ENCODE assay signal across 9 mouse cellular contexts in the genomic region with DNA sequence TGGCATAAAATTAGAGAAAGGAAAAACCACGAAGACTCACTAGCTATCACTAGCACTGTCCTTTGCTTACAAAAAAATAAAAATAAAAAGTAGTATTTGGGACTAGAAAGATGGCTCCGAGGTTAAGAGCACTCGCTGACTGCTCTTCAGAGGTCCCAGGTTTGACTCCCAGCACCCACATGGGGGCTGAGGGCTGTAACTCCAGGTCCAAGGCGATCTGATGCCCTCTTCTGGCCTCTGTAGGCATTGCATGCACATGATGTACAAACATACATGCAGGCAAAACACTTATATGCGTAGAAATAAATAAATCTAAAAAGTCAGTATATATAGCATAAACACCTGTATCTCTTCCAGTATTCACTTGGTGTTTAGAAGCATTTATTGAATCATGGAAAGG. TPM values are rescaled to one million over a fixed set of nuclear protein-coding genes. Genes with fewer than 3 reads are reported as not detected.
DNase-seq lines count a peak whose midpoint lies in the region; ATAC-seq and TF ChIP-seq lines count a peak whose summit lies in the region.
"Had no signal": no experiment of that assay in that cellular context is flagged by ENCODE, and none has a peak within 500 bp of the region (broad histone marks: within the 10 kb centered on the region; RNA-seq: fewer than 3 reads in every experiment).

No protein-coding gene starts in this region.

- no peak for ATAC-seq in midbrain, postnatal 0 days (ENCODE audit: low FRiP score)
- no peak for ATAC-seq in midbrain, embryonic 16.5 days
- ATAC-seq in embryonic facial prominence, embryonic 14.5 days (ENCODE audit: low read depth), result no peak
- ATAC-seq in cerebellum, adult (ENCODE audit: insufficient number of reproducible peaks, low FRiP score, low TSS enrichment), result no peak

- peak; percentile 58 for TF ChIP-seq CTCF in midbrain, postnatal 0 days (IDR thresholded peaks at IDR 0.05)
- peak; percentile 51; the same call in 1 of the 2 replicates for TF ChIP-seq CTCF in small intestine, adult 2 months (IDR thresholded peaks at IDR 0.05; ENCODE audit: extremely low read depth, insufficient read length, insufficient replicate concordance, low read depth, low read length)

- DNase-seq in heart, embryonic 10.5 days (ENCODE audit: low spot score), result no peak
- DNase-seq in heart, adult 11 months, result no peak
- DNase-seq in midbrain, postnatal 0 days (ENCODE audit: low spot score), result no peak
- no peak for DNase-seq in embryonic facial prominence, embryonic 14.5 days (ENCODE audit: low spot score)
- DNase-seq in right cerebral cortex, postnatal 10 days (ENCODE audit: low spot score in 2 of 2), result no peak
- DNase-seq: cerebellum, adult 8-10 months had no signal

- WGBS in heart, embryonic 10.5 days, result 78% methylated on average over 5 of the region's 5 CpGs
- WGBS in midbrain, postnatal 0 days, result 80% methylated on average over 5 of the region's 5 CpGs
- WGBS in midbrain, embryonic 16.5 days, result 82% methylated on average over 5 of the region's 5 CpGs
- 73% methylated on average over 5 of the region's 5 CpGs for WGBS in embryonic facial prominence, embryonic 14.5 days
- WGBS in small intestine, adult 2 months, result 79% methylated on average over 5 of the region's 5 CpGs

- no peak overlapping the region for H3K9ac ChIP-seq in midbrain, postnatal 0 days (replicated peaks; ENCODE audit: low read length, poor library complexity, severe bottlenecking)
- H3K9ac ChIP-seq in midbrain, embryonic 16.5 days (ENCODE audit: low read depth, low read length), result no peak overlapping the region
- no peak overlapping the region for H3K9ac ChIP-seq in embryonic facial prominence, embryonic 14.5 days (ENCODE audit: low read depth, low read length)

- no peak overlapping the region for H3K4me2 ChIP-seq in midbrain, postnatal 0 days (ENCODE audit: low read depth, low read length, poor library complexity, severe bottlenecking)
- no peak overlapping the region for H3K4me2 ChIP-seq in midbrain, embryonic 16.5 days (ENCODE audit: low read length)
- H3K4me2 ChIP-seq in embryonic facial prominence, embryonic 14.5 days (ENCODE audit: low read depth, low read length), result no peak overlapping the region

- no peak overlapping the region for H3K4me3 ChIP-seq in heart, embryonic 10.5 days
- no peak overlapping the region for H3K4me3 ChIP-seq in midbrain, postnatal 0 days (ENCODE audit: low read depth, low read length)
- H3K4me3 ChIP-seq in midbrain, embryonic 16.5 days (ENCODE audit: low read depth, low read length), result no peak overlapping the region
- no peak overlapping the region for H3K4me3 ChIP-seq in embryonic facial prominence, embryonic 14.5 days (ENCODE audit: low read depth, low read length)
- no peak overlapping the region for H3K4me3 ChIP-seq in small intestine, adult 2 months (ENCODE audit: low read depth, low read length)

- H3K27ac ChIP-seq in heart, embryonic 10.5 days, result peak overlapping the region; percentile 65; the same call in 1 of the 2 replicates
- no peak overlapping the region for H3K27ac ChIP-seq in midbrain, postnatal 0 days (ENCODE audit: low read depth, low read length)
- no peak overlapping the region for H3K27ac ChIP-seq in midbrain, embryonic 16.5 days (ENCODE audit: low read length)
- peak overlapping the region; percentile 69 for H3K27ac ChIP-seq in embryonic facial prominence, embryonic 14.5 days (replicated peaks; ENCODE audit: low read depth, low read length)
- no peak overlapping the region for H3K27ac ChIP-seq in small intestine, adult 2 months (ENCODE audit: insufficient read depth, low read depth, low read length)

- TF ChIP-seq POLR2A in small intestine, adult 2 months (IDR thresholded peaks at IDR 0.05; ENCODE audit: low read depth, low read length), result no peak

- no peaks in the 10 kb centered on the region for H3K9me3 ChIP-seq in heart, embryonic 10.5 days
- no peaks in the 10 kb centered on the region for H3K9me3 ChIP-seq in midbrain, postnatal 0 days (ENCODE audit: low read length)
- H3K9me3 ChIP-seq in midbrain, embryonic 16.5 days (replicated peaks; ENCODE audit: control insufficient read depth, low read length, poor library complexity, severe bottlenecking), result no peaks in the 10 kb centered on the region
- H3K9me3 ChIP-seq in embryonic facial prominence, embryonic 14.5 days (ENCODE audit: control insufficient read depth, low read length), result no peaks in the 10 kb centered on the region

- no peaks in the 10 kb centered on the region for H3K27me3 ChIP-seq in heart, embryonic 10.5 days (ENCODE audit: insufficient read depth, poor library complexity, severe bottlenecking)
- H3K27me3 ChIP-seq in midbrain, postnatal 0 days (ENCODE audit: insufficient read depth, low read length), result no peaks in the 10 kb centered on the region
- no peaks in the 10 kb centered on the region for H3K27me3 ChIP-seq in midbrain, embryonic 16.5 days (ENCODE audit: control insufficient read depth, insufficient read depth, low read depth, low read length)
- H3K27me3 ChIP-seq in embryonic facial prominence, embryonic 14.5 days (replicated peaks; ENCODE audit: control insufficient read depth, insufficient read depth, low read length), result no peaks in the 10 kb centered on the region
- H3K27me3 ChIP-seq in small intestine, adult 2 months (ENCODE audit: control insufficient read depth, insufficient read depth, low read length), result no peaks in the 10 kb centered on the region

- H3K4me1 ChIP-seq in heart, embryonic 10.5 days, result peaks cover 70% of the 10 kb centered on the region
- H3K4me1 ChIP-seq in midbrain, postnatal 0 days (ENCODE audit: insufficient read depth, low read length), result peaks cover 2% of the 10 kb centered on the region; the same call in 1 of the 2 replicates
- H3K4me1 ChIP-seq in midbrain, embryonic 16.5 days (ENCODE audit: control insufficient read depth, insufficient read depth, low read length), result peaks cover 4% of the 10 kb centered on the region; the same call in 1 of the 2 replicates
- peaks cover 27% of the 10 kb centered on the region for H3K4me1 ChIP-seq in embryonic facial prominence, embryonic 14.5 days (ENCODE audit: control insufficient read depth, insufficient read depth, low read length)
- no peaks in the 10 kb centered on the region for H3K4me1 ChIP-seq in small intestine, adult 2 months (ENCODE audit: control insufficient read depth, insufficient read depth, insufficient read length, low read length)

- no peaks in the 10 kb centered on the region for H3K36me3 ChIP-seq in heart, embryonic 10.5 days
- no peaks in the 10 kb centered on the region for H3K36me3 ChIP-seq in midbrain, postnatal 0 days (ENCODE audit: insufficient read depth, low read length)
- H3K36me3 ChIP-seq in midbrain, embryonic 16.5 days (ENCODE audit: control insufficient read depth, insufficient read depth, low read length), result no peaks in the 10 kb centered on the region
- H3K36me3 ChIP-seq in embryonic facial prominence, embryonic 14.5 days (ENCODE audit: control insufficient read depth, insufficient read depth, low read length), result no peaks in the 10 kb centered on the region
- H3K36me3 ChIP-seq in small intestine, adult 2 months (ENCODE audit: control insufficient read depth, insufficient read depth, low read length), result no peaks in the 10 kb centered on the region

RNA-seq across cellular contexts. Expression of a gene that starts 43.5 kb away (rescaled TPM):
- polyA plus RNA-seq in heart, embryonic 10.5 days (2016; fragmentation: Nextera tagmentation; extraction: Ambion mirVana), result 111 and 177 TPM in 2 replicates
- total RNA-seq in midbrain, postnatal 0 days (2014; rRNA removed), result 143 and 160 TPM in 2 replicates
- polyA plus RNA-seq in midbrain, postnatal 0 days (2015; fragmentation: Nextera tagmentation; extraction: Ambion mirVana), result 50.9 and 58.8 TPM in 2 replicates
- polyA plus RNA-seq in midbrain, embryonic 16.5 days (2015; fragmentation: Nextera tagmentation; extraction: Ambion mirVana), result 43.2 and 46.3 TPM in 2 replicates
- polyA plus RNA-seq in embryonic facial prominence, embryonic 14.5 days (2014; fragmentation: Nextera tagmentation; extraction: Ambion mirVana), result 130 and 151 TPM in 2 replicates
- polyA plus RNA-seq in small intestine, adult 2 months (2012; rRNA removed), result 15.3 and 20.6 TPM in 2 replicates

Comparison
In these comparisons a context has a peak if more than half of its experiments do, and no peak if none do; other contexts are left out.
1. H3K27ac ChIP-seq: peak in heart, embryonic 10.5 days (single experiment) and embryonic facial prominence, embryonic 14.5 days (single experiment); none in midbrain, postnatal 0 days (single experiment), midbrain, embryonic 16.5 days (single experiment) and small intestine, adult 2 months (single experiment).